Mouse (Mus musculus): ENCODE measurements around the gene Tmco4. TPM values are rescaled to one million over a fixed set of nuclear protein-coding genes. Genes with fewer than 3 reads are reported as not detected.
A peak's percentile ranks its signal among the peaks of the same experiment; 100 is the strongest.

Gene Tmco4
- polyA plus RNA-seq (2014; fragmentation: Nextera tagmentation; extraction: Ambion mirVana), result 1.7 and 2.2 TPM in 2 replicates

DNA sequence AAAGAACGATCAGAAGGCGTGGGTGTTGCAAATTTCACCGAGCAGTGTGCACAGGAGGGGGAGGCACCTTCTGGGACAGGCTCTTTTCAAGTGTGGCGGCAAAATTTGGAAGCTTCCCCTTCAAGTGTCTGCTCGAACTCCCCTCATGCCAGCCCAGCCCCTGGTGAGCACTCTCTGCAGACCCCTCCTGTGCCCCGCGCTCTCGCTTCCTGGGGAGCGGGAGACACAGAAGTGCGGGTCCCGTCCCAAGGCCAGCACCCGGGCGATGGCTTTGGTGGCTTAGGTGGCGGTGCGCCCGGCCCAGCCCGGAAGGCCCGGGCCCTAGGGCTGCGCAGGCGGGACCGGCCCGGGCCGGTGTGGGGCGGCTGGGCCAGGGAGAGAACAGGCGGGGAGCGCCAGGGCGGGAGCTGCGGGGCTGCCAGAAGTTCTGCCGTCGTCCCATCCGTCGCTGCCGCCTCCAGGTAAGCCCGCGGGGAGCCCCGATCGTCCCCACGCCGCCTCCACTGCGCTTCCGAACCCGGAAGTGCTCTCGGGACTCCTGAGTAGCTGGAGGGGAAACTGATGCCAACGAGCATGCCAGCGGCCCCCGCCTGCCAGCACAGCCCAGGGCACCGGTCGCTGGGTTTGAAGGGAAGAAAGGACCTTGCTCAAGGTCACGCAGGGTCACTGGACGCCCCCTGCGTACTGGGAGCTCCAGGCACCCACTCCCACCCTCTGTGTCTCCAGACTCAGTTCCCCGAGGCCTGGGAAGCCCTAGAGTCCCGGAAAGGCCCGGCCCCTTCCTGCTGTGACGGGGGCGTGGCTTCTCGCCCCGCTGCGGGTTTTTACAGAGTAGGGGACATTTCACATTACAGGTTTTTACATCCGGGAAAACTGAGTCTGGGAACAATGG is at the start of gene Tmco4:
Gene Tmco4, plus strand, starts transcription at position 62 of the 892 bp plus-strand sequence.
- DNase-seq (ENCODE audit: low spot score) (peak; percentile 79), ATAC-seq (replicated peaks; ENCODE audit: insufficient number of reproducible peaks, low FRiP score, low TSS enrichment, low read depth) (peak; percentile 55)
- Histone ChIP-seq H3K4me3 (ENCODE audit: low read depth, low read length) (peak within 1 kb of the TSS; percentile 60), H3K4me1 (ENCODE audit: control insufficient read depth, insufficient read depth, low read length) (no peaks in the 10 kb centered on the region; the same call in 1 of the 2 replicates), H3K27ac (replicated peaks; ENCODE audit: low read depth, low read length) (no peak within 1 kb of the TSS), H3K9me3 (replicated peaks; ENCODE audit: control insufficient read depth, low read length) (no peaks in the 10 kb centered on the region), H3K9ac (replicated peaks; ENCODE audit: low read length) (peak within 1 kb of the TSS; percentile 86), H3K4me2 (ENCODE audit: low read depth, low read length) (peak within 1 kb of the TSS; percentile 97), H3K36me3 (replicated peaks; ENCODE audit: control insufficient read depth, insufficient read depth, low read depth, low read length) (no peaks in the 10 kb centered on the region), H3K27me3 (ENCODE audit: control insufficient read depth, insufficient read depth, low read length) (no peaks in the 10 kb centered on the region)
- WGBS, result 1% methylated on average over 49 of the region's 60 CpGs

DNA sequence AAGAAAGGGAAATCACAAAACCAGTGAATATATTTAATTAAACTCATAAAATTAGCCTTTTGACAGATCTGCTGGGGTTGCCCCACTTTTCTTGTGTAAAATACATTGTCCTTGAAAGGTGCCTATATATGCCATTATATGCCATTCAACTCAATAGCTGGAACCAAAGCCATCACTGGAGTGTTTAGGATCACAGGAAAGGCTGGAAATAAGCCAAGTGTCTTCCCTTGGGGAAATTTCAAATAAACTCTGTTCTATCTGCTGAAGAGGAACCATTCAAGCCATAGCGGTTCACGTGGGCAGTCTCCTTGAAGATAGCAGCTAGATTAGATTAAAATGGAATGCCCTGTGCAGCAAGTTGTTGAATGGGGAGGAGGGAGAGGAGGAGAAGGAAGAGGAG is 47.1 kb upstream of the Tmco4 start:
- Histone ChIP-seq H3K27me3 (ENCODE audit: control insufficient read depth, insufficient read depth, low read length) (no peaks in the 10 kb centered on the region), H3K4me1 (ENCODE audit: control insufficient read depth, insufficient read depth, low read length) (no peaks in the 10 kb centered on the region), H3K27ac (replicated peaks; ENCODE audit: low read depth, low read length) (no peak overlapping the region), H3K9ac (replicated peaks; ENCODE audit: low read length) (no peak overlapping the region), H3K4me3 (ENCODE audit: low read depth, low read length) (no peak overlapping the region), H3K4me2 (ENCODE audit: low read depth, low read length) (no peak overlapping the region), H3K9me3 (replicated peaks; ENCODE audit: control insufficient read depth, low read length) (no peaks in the 10 kb centered on the region), H3K36me3 (replicated peaks; ENCODE audit: control insufficient read depth, insufficient read depth, low read depth, low read length) (no peaks in the 10 kb centered on the region)
- no peak for DNase-seq (ENCODE audit: low spot score)
- WGBS, result 81% methylated on average over 2 of the region's 2 CpGs
- no peak for ATAC-seq (replicated peaks; ENCODE audit: insufficient number of reproducible peaks, low FRiP score, low TSS enrichment, low read depth)

DNA sequence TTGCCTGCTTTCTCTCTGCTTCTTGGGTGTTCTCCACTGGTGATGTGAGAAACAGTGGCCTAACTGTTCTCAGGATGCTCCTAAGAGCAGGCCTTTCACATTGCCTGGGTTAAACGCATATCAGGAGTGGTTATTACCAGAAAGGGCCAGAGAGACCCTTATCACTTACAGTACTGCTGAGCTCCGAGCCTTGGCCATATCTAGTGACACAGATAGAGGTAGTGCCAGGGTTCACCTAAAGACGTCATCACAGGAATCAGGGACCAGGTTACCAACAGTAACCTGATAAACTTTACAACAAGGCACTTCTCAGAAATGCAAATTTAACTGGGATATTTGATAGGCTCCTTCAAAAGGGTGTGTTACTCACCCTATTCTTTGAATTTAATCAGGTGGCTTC is 38.8 kb upstream of the Tmco4 start:
- ATAC-seq (replicated peaks; ENCODE audit: insufficient number of reproducible peaks, low FRiP score, low TSS enrichment, low read depth), result no peak
- Histone ChIP-seq H3K4me2 (ENCODE audit: low read depth, low read length) (no peak overlapping the region), H3K4me3 (ENCODE audit: low read depth, low read length) (no peak overlapping the region), H3K27ac (replicated peaks; ENCODE audit: low read depth, low read length) (no peak overlapping the region), H3K27me3 (ENCODE audit: control insufficient read depth, insufficient read depth, low read length) (no peaks in the 10 kb centered on the region), H3K9me3 (replicated peaks; ENCODE audit: control insufficient read depth, low read length) (no peaks in the 10 kb centered on the region), H3K4me1 (ENCODE audit: control insufficient read depth, insufficient read depth, low read length) (no peaks in the 10 kb centered on the region), H3K9ac (replicated peaks; ENCODE audit: low read length) (no peak overlapping the region), H3K36me3 (replicated peaks; ENCODE audit: control insufficient read depth, insufficient read depth, low read depth, low read length) (no peaks in the 10 kb centered on the region)
- DNase-seq (ENCODE audit: low spot score), result no peak
- WGBS, result 84% methylated on average over 3 of the region's 3 CpGs

- Histone ChIP-seq H3K27ac (replicated peaks; ENCODE audit: low read depth, low read length) (no peak overlapping the region), H3K9ac (replicated peaks; ENCODE audit: low read length) (no peak overlapping the region), H3K4me1 (ENCODE audit: control insufficient read depth, insufficient read depth, low read length) (no peaks in the 10 kb centered on the region), H3K4me3 (ENCODE audit: low read depth, low read length) (no peak overlapping the region), H3K36me3 (replicated peaks; ENCODE audit: control insufficient read depth, insufficient read depth, low read depth, low read length) (no peaks in the 10 kb centered on the region), H3K9me3 (replicated peaks; ENCODE audit: control insufficient read depth, low read length) (no peaks in the 10 kb centered on the region), H3K4me2 (ENCODE audit: low read depth, low read length) (no peak overlapping the region), H3K27me3 (ENCODE audit: control insufficient read depth, insufficient read depth, low read length) (no peaks in the 10 kb centered on the region)
- WGBS, result 86% methylated on average over 11 of the region's 11 CpGs
- ATAC-seq (replicated peaks; ENCODE audit: insufficient number of reproducible peaks, low FRiP score, low TSS enrichment, low read depth) (no peak), DNase-seq (ENCODE audit: low spot score) (no peak)
Observed at GRCm38 (mm10) chr4:138934456-138935145, 38.1 kb upstream of the Tmco4 start.

DNA sequence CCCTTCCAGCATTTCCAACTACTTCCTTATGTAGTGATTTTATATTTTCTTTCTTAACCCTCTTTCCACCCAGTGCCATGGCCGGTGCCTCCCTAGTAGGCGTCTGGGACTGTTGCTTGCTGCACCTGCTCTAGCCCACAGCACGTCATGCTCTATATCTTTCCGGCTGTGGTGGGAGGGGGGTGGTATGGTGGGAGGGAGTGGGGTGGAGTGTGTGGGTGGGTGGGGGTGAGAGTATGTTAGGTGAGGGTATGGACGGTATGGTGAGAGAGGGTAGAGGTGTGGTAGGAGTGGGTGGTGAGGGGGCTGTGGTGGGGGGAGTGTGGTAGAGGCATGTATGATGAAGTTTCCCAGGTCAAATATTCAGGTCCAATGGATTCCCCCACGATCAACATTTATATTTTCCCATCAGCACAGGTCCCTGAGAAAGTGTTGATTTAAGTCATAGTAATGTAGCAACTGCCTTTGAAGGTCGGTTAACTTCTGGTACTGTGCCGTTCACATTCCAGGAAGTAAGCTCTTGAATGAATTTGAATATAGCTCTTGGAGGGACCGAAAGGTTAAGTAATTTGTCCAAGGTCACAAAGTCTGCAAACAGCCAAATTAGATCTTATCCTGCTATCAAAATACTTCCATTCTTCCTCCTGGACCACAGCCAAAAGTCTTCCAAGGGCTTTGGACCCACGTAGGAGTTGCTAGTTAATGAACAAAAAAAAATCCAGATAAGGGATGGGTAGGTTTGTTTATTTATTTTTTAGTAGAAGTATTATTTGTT is 34.0 kb upstream of the Tmco4 start:
- DNase-seq (ENCODE audit: low spot score), result no peak
- H3K27ac ChIP-seq (replicated peaks; ENCODE audit: low read depth, low read length), result no peak overlapping the region
- no peaks in the 10 kb centered on the region for H3K36me3 ChIP-seq (replicated peaks; ENCODE audit: control insufficient read depth, insufficient read depth, low read depth, low read length)
- H3K27me3 ChIP-seq (ENCODE audit: control insufficient read depth, insufficient read depth, low read length), result no peaks in the 10 kb centered on the region
- no peak for ATAC-seq (replicated peaks; ENCODE audit: insufficient number of reproducible peaks, low FRiP score, low TSS enrichment, low read depth)
- no peak overlapping the region for H3K4me3 ChIP-seq (ENCODE audit: low read depth, low read length)
- H3K4me1 ChIP-seq (ENCODE audit: control insufficient read depth, insufficient read depth, low read length), result peaks cover 2% of the 10 kb centered on the region; the same call in 1 of the 2 replicates
- WGBS, result 67% methylated on average over 10 of the region's 10 CpGs
- no peak overlapping the region for H3K4me2 ChIP-seq (ENCODE audit: low read depth, low read length)
- H3K9me3 ChIP-seq (replicated peaks; ENCODE audit: control insufficient read depth, low read length), result no peaks in the 10 kb centered on the region
- H3K9ac ChIP-seq (replicated peaks; ENCODE audit: low read length), result no peak overlapping the region

DNA sequence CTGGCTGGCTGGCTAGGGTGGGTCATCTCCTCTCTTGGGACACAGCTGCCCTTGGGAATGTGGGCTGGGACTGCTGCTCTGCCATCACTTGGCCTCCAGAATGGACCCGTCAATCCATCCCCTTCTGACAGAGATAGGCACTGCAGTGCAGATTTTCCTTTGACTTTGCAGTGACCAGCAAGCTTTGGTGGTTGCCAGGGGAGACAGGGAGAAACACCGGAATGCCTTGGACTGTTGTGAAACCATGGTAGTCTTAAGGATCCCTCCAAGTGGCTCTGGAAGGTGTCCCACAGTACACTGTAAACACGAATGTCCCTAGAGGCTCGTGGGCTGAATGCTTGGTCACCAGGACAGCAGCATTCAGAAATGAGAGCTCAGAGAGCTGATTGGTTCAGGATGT is 33.2 kb upstream of the Tmco4 start:
- ATAC-seq (replicated peaks; ENCODE audit: insufficient number of reproducible peaks, low FRiP score, low TSS enrichment, low read depth) (no peak), DNase-seq (ENCODE audit: low spot score) (no peak)
- no peak overlapping the region for H3K4me2 ChIP-seq (ENCODE audit: low read depth, low read length)
- no peaks in the 10 kb centered on the region for H3K9me3 ChIP-seq (replicated peaks; ENCODE audit: control insufficient read depth, low read length)
- no peaks in the 10 kb centered on the region for H3K36me3 ChIP-seq (replicated peaks; ENCODE audit: control insufficient read depth, insufficient read depth, low read depth, low read length)
- no peak overlapping the region for H3K27ac ChIP-seq (replicated peaks; ENCODE audit: low read depth, low read length)
- H3K4me3 ChIP-seq (ENCODE audit: low read depth, low read length), result no peak overlapping the region
- H3K27me3 ChIP-seq (ENCODE audit: control insufficient read depth, insufficient read depth, low read length), result no peaks in the 10 kb centered on the region
- no peak overlapping the region for H3K9ac ChIP-seq (replicated peaks; ENCODE audit: low read length)
- peaks cover 2% of the 10 kb centered on the region; the same call in 1 of the 2 replicates for H3K4me1 ChIP-seq (ENCODE audit: control insufficient read depth, insufficient read depth, low read length)
- 67% methylated on average over 4 of the region's 4 CpGs for WGBS

GRCm38 (mm10) chr4:138941401-138941800 is 31.3 kb upstream of the Tmco4 start:
- Histone ChIP-seq H3K9ac (replicated peaks; ENCODE audit: low read length) (no peak overlapping the region), H3K4me1 (ENCODE audit: control insufficient read depth, insufficient read depth, low read length) (peaks cover 2% of the 10 kb centered on the region; the same call in 1 of the 2 replicates), H3K4me3 (ENCODE audit: low read depth, low read length) (no peak overlapping the region), H3K9me3 (replicated peaks; ENCODE audit: control insufficient read depth, low read length) (no peaks in the 10 kb centered on the region), H3K27ac (replicated peaks; ENCODE audit: low read depth, low read length) (no peak overlapping the region), H3K36me3 (replicated peaks; ENCODE audit: control insufficient read depth, insufficient read depth, low read depth, low read length) (no peaks in the 10 kb centered on the region), H3K4me2 (ENCODE audit: low read depth, low read length) (no peak overlapping the region), H3K27me3 (ENCODE audit: control insufficient read depth, insufficient read depth, low read length) (no peaks in the 10 kb centered on the region)
- 33% methylated on average over 7 of the region's 7 CpGs for WGBS
- ATAC-seq (replicated peaks; ENCODE audit: insufficient number of reproducible peaks, low FRiP score, low TSS enrichment, low read depth), result no peak
- DNase-seq (ENCODE audit: low spot score), result peak; percentile 21

All from embryonic facial prominence, embryonic 11.5 days (tissue).